Mouse (Mus musculus) liver, embryonic 12.5 days (tissue): ENCODE measurements around the gene Gabpb2. TPM values are rescaled to one million over a fixed set of nuclear protein-coding genes. Genes with fewer than 3 reads are reported as not detected.

Experiments used
- ATAC-seq: fragments of 200-750 bp; cut with Nextera tagmentation; 2 replicates; pipeline ENCODE4 v1.8.0; 2017; ENCODE audit warnings: moderate number of reproducible peaks, mild to moderate bottlenecking, moderate library complexity
- H3K27ac ChIP-seq: fragments of 300-500 bp; sonication (generic); 2 replicates; pipeline ENCODE4 v1.5.1; 2016; ENCODE audit warnings: mild to moderate bottlenecking
- H3K27me3 ChIP-seq: fragments of 300-500 bp; sonication (generic); replicated peaks from 2 replicates; pipeline ENCODE4 v1.6.1; 2016; ENCODE audit warnings: mild to moderate bottlenecking, moderate library complexity
- H3K36me3 ChIP-seq: fragments of 300-500 bp; sonication (generic); 2 replicates; pipeline ENCODE4 v1.6.1; 2016; ENCODE audit warnings: mild to moderate bottlenecking, moderate library complexity
- H3K4me1 ChIP-seq: fragments of 300-500 bp; sonication (generic); 2 replicates; pipeline ENCODE4 v1.6.1; 2016
- H3K4me2 ChIP-seq: fragments of 300-500 bp; sonication (generic); 2 replicates; pipeline ENCODE4 v1.6.1; 2016; ENCODE audit warnings: mild to moderate bottlenecking, moderate library complexity
- H3K4me3 ChIP-seq: fragments of 300-500 bp; sonication (generic); 2 replicates; pipeline ENCODE4 v1.5.1; 2016; ENCODE audit warnings: mild to moderate bottlenecking, moderate library complexity
- H3K9ac ChIP-seq: fragments of 300-500 bp; sonication (generic); 2 replicates; pipeline ENCODE4 v1.6.1; 2016; ENCODE audit warnings: mild to moderate bottlenecking, moderate library complexity
- H3K9me3 ChIP-seq: fragments of 300-500 bp; sonication (generic); replicated peaks from 2 replicates; pipeline ENCODE4 v1.6.1; 2016; ENCODE audit warnings: mild to moderate bottlenecking, moderate library complexity
- WGBS: fragments of 180-500 bp; shearing (Covaris S2); methylation state at CpG from one replicate; pipeline ENCODE4 v1.1.7; 2016; ENCODE audit not compliant: insufficient replicate concordance; 5-methylcytosine and 5-hydroxymethylcytosine counted together
- polyA plus RNA-seq: library from polyadenylated mRNA; unstranded; fragments of >200 nt; fragmentation: Nextera tagmentation; extraction: Ambion mirVana; gene quantifications from 2 replicates; pipeline ENCODE4 v1.2.1, GENCODE M21; 2016

Gene Gabpb2
- polyA plus RNA-seq, 1 experiment from 2014 or later = 11.4 TPM

GRCm38 (mm10) chr3:95178948-95179347 lies 38.8 kb downstream of the Gabpb2 start:
- Histone ChIP-seq H3K9me3 (no peaks in the 10 kb centered on the region), H3K27ac (no peak overlapping the region), H3K27me3 (peaks cover 35% of the 10 kb centered on the region), H3K4me1 (peaks cover 4% of the 10 kb centered on the region; the same call in 1 of the 2 replicates), H3K4me3 (no peak overlapping the region), H3K4me2 (no peak overlapping the region), H3K36me3 (peaks cover 22% of the 10 kb centered on the region), H3K9ac (no peak overlapping the region)
- 71% methylated on average over 5 of the region's 5 CpGs for WGBS
- ATAC-seq = no peak

- no peak for ATAC-seq
Observed at GRCm38 (mm10) chr3:95177583-95177982, 40.1 kb downstream of the Gabpb2 start.

GRCm38 (mm10) chr3:95176500-95176899 lies 41.2 kb downstream of the Gabpb2 start:
- H3K27ac ChIP-seq = no peak overlapping the region
- ATAC-seq = no peak

More at GRCm38 (mm10) chr3:95177583-95177982, 40.1 kb downstream of the Gabpb2 start:
- Histone ChIP-seq H3K9ac (no peak overlapping the region), H3K36me3 (peaks cover 9% of the 10 kb centered on the region; the same call in 1 of the 2 replicates), H3K9me3 (no peaks in the 10 kb centered on the region), H3K4me3 (no peak overlapping the region), H3K4me2 (no peak overlapping the region), H3K4me1 (peaks cover 17% of the 10 kb centered on the region; the same call in 1 of the 2 replicates), H3K27ac (no peak overlapping the region), H3K27me3 (peaks cover 49% of the 10 kb centered on the region)
- WGBS = 70% methylated on average over 6 of the region's 6 CpGs

DNA sequence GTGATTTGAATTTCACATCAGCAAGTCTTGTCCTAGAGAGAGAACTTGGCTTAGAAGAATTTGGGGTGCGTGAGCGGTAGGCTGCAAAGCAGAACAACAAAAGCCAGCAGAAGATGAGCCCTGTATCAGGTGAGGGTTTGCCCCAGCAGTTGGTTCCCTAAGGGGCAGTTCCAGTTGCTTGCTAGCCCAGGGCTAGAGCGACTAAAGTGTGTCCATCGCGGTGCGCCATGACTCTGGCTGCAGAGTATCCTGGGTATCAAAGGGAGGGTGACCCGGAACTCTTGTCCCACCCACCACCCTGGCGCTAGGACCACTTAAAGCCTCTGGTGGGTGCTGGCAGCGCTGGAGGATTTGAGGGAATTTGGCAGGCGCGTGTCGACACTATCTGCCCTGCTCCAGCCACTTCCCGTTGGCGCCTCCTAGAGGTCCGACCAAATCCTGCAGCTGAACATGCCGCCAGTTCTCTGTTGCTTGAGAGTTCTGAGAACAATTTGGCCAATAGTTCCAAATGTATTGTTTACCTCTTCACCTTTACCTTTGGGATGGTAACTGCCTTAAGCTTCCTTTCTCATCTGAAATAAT lies 43.6 kb downstream of the Gabpb2 start:
- 1% methylated on average over 16 of the region's 16 CpGs for WGBS
- Histone ChIP-seq H3K4me3 (peak overlapping the region; percentile 43), H3K9me3 (no peaks in the 10 kb centered on the region), H3K27me3 (peaks cover 84% of the 10 kb centered on the region), H3K27ac (no peak overlapping the region), H3K4me2 (peak overlapping the region; percentile 64), H3K4me1 (peaks cover 19% of the 10 kb centered on the region; the same call in 1 of the 2 replicates), H3K36me3 (no peaks in the 10 kb centered on the region), H3K9ac (no peak overlapping the region)
- peak; percentile 47; the same call in 1 of the 2 replicates for ATAC-seq

More at GRCm38 (mm10) chr3:95176500-95176899, 41.2 kb downstream of the Gabpb2 start:
- Histone ChIP-seq H3K36me3 (no peaks in the 10 kb centered on the region), H3K4me2 (no peak overlapping the region), H3K27me3 (peaks cover 60% of the 10 kb centered on the region), H3K9ac (no peak overlapping the region), H3K4me1 (peaks cover 19% of the 10 kb centered on the region; the same call in 1 of the 2 replicates), H3K4me3 (no peak overlapping the region), H3K9me3 (no peaks in the 10 kb centered on the region)
- 52% methylated on average over 3 of the region's 3 CpGs for WGBS

GRCm38 (mm10) chr3:95173256-95173949 lies 44.3 kb downstream of the Gabpb2 start:
- Histone ChIP-seq H3K4me2 (peak overlapping the region; percentile 64), H3K4me3 (peak overlapping the region; percentile 43), H3K36me3 (no peaks in the 10 kb centered on the region), H3K27ac (no peak overlapping the region), H3K9me3 (no peaks in the 10 kb centered on the region), H3K27me3 (peaks cover 88% of the 10 kb centered on the region), H3K4me1 (peaks cover 19% of the 10 kb centered on the region; the same call in 1 of the 2 replicates), H3K9ac (no peak overlapping the region)
- peak; percentile 36; the same call in 1 of the 2 replicates for ATAC-seq
- 3% methylated on average over 58 of the region's 58 CpGs for WGBS

- no peak for ATAC-seq
- H3K4me2 ChIP-seq = peak overlapping the region; percentile 64
- peaks cover 91% of the 10 kb centered on the region for H3K27me3 ChIP-seq
- H3K4me3 ChIP-seq = peak overlapping the region; percentile 43
- no peaks in the 10 kb centered on the region for H3K9me3 ChIP-seq
- peaks cover 19% of the 10 kb centered on the region; the same call in 1 of the 2 replicates for H3K4me1 ChIP-seq
- 14% methylated on average over 72 of the region's 84 CpGs for WGBS
- H3K9ac ChIP-seq = no peak overlapping the region
- no peaks in the 10 kb centered on the region for H3K36me3 ChIP-seq
- no peak overlapping the region for H3K27ac ChIP-seq
Observed at GRCm38 (mm10) chr3:95172526-95173255, 45.0 kb downstream of the Gabpb2 start.

- Histone ChIP-seq H3K27ac (no peak overlapping the region), H3K9me3 (no peaks in the 10 kb centered on the region), H3K4me2 (no peak overlapping the region), H3K4me1 (peaks cover 19% of the 10 kb centered on the region; the same call in 1 of the 2 replicates), H3K27me3 (peaks cover 94% of the 10 kb centered on the region), H3K9ac (no peak overlapping the region), H3K36me3 (no peaks in the 10 kb centered on the region), H3K4me3 (no peak overlapping the region)
- 63% methylated on average over 6 of the region's 6 CpGs for WGBS
- ATAC-seq = no peak
Observed at GRCm38 (mm10) chr3:95171105-95171504, 46.6 kb downstream of the Gabpb2 start.

- no peaks in the 10 kb centered on the region for H3K36me3 ChIP-seq
- peaks cover 19% of the 10 kb centered on the region; the same call in 1 of the 2 replicates for H3K4me1 ChIP-seq
- H3K27ac ChIP-seq = no peak overlapping the region
- H3K9ac ChIP-seq = no peak overlapping the region
- 70% methylated on average over 10 of the region's 10 CpGs for WGBS
- H3K27me3 ChIP-seq = peaks cover 91% of the 10 kb centered on the region
- no peak overlapping the region for H3K4me2 ChIP-seq
- no peak overlapping the region for H3K4me3 ChIP-seq
- no peak for ATAC-seq
- no peaks in the 10 kb centered on the region for H3K9me3 ChIP-seq
Observed at GRCm38 (mm10) chr3:95169996-95170395, 47.7 kb downstream of the Gabpb2 start.

DNA sequence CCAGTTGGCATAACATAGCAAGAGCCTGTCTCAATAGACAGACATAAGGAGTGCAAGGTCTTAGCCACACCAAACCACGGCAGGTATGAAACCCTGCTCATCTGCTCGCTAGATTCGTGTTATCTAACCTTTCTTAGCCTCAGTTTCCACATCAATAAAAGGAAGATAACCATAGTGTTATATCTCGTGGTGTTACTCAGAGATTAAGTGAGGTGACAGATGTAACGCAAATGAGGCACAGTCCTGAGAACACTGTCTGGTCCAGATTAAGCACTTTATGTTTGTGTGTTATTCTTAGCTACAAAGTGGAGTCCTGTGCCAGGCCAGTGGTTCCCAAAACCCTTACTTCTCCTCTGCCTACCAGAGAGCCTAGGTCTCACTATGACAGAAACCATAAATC lies 52.9 kb downstream of the Gabpb2 start:
- Histone ChIP-seq H3K36me3 (no peaks in the 10 kb centered on the region), H3K4me3 (no peak overlapping the region), H3K4me1 (peaks cover 24% of the 10 kb centered on the region), H3K9ac (no peak overlapping the region), H3K27me3 (peaks cover 86% of the 10 kb centered on the region), H3K9me3 (no peaks in the 10 kb centered on the region), H3K27ac (no peak overlapping the region), H3K4me2 (no peak overlapping the region)
- no peak for ATAC-seq
- WGBS = 34% methylated on average over 5 of the region's 5 CpGs

GRCm38 (mm10) chr3:95164256-95164550 lies 53.5 kb downstream of the Gabpb2 start:
- H3K4me1 ChIP-seq = peaks cover 31% of the 10 kb centered on the region
- ATAC-seq = no peak
- WGBS = 54% methylated on average over 3 of the region's 5 CpGs
- no peak overlapping the region for H3K4me2 ChIP-seq
- H3K9ac ChIP-seq = no peak overlapping the region
- H3K4me3 ChIP-seq = no peak overlapping the region
- H3K9me3 ChIP-seq = no peaks in the 10 kb centered on the region
- H3K36me3 ChIP-seq = no peaks in the 10 kb centered on the region
- H3K27me3 ChIP-seq = peaks cover 83% of the 10 kb centered on the region
- H3K27ac ChIP-seq = no peak overlapping the region

- ATAC-seq = no peak
- Histone ChIP-seq H3K4me2 (no peak overlapping the region), H3K27me3 (peaks cover 83% of the 10 kb centered on the region)
Observed at GRCm38 (mm10) chr3:95163419-95164255, 54.1 kb downstream of the Gabpb2 start.

More at GRCm38 (mm10) chr3:95163419-95164255, 54.1 kb downstream of the Gabpb2 start:
- H3K36me3 ChIP-seq = no peaks in the 10 kb centered on the region
- no peak overlapping the region for H3K4me3 ChIP-seq
- 55% methylated on average over 11 of the region's 11 CpGs for WGBS
- H3K9ac ChIP-seq = no peak overlapping the region
- H3K9me3 ChIP-seq = no peaks in the 10 kb centered on the region
- no peak overlapping the region for H3K27ac ChIP-seq
- H3K4me1 ChIP-seq = peaks cover 31% of the 10 kb centered on the region
